ENCODE assay signal across 26 mouse cellular contexts in genomic region chr1:45320861-45321260, GRCm38 (mm10).
"Had no signal": no experiment of that assay in that cellular context is flagged by ENCODE, and none has a peak within 500 bp of the region (broad histone marks: within the 10 kb centered on the region; RNA-seq: fewer than 3 reads in every experiment).

No protein-coding gene starts in this region.

- DNase-seq: gastrocnemius, postnatal 14 days; gastrocnemius, postnatal 36 days; heart, adult 11 months; heart, adult 2 months; heart, postnatal 14 days; heart, postnatal 36 days; kidney, adult 11 months; kidney, adult 2 months; kidney, adult 9 months; kidney, postnatal 14 days; kidney, postnatal 36 days; layer of hippocampus, adult 9-11 months; layer of hippocampus, postnatal 36 days; left cerebral cortex, postnatal 4 days had no signal

- H3K27ac ChIP-seq: heart, adult 2 months; heart, embryonic 13.5 days; heart, embryonic 15.5 days; hindbrain, embryonic 13.5 days; hindbrain, embryonic 15.5 days; hindbrain, postnatal 0 days; kidney, embryonic 15.5 days; kidney, postnatal 0 days; limb, embryonic 12.5 days; liver, embryonic 12.5 days; liver, embryonic 14.5 days had no signal

- ATAC-seq: hindbrain, postnatal 0 days; intestine, embryonic 16.5 days; liver, embryonic 12.5 days had no signal

- H3K4me2 ChIP-seq: heart, embryonic 11.5 days; heart, embryonic 13.5 days; heart, embryonic 15.5 days; hindbrain, embryonic 13.5 days; hindbrain, embryonic 15.5 days; kidney, embryonic 15.5 days; limb, embryonic 12.5 days; liver, embryonic 12.5 days had no signal

- H3K9me3 ChIP-seq: heart, embryonic 13.5 days; heart, embryonic 15.5 days; hindbrain, embryonic 13.5 days; hindbrain, embryonic 15.5 days; kidney, embryonic 15.5 days; limb, embryonic 12.5 days; liver, embryonic 12.5 days had no signal

- H3K9ac ChIP-seq: heart, embryonic 13.5 days; heart, embryonic 15.5 days; hindbrain, embryonic 13.5 days; hindbrain, embryonic 15.5 days; kidney, embryonic 15.5 days; limb, embryonic 12.5 days; liver, embryonic 12.5 days; liver, embryonic 14.5 days had no signal

- H3K27me3 ChIP-seq: heart, embryonic 13.5 days; heart, embryonic 15.5 days; hindbrain, embryonic 13.5 days; hindbrain, embryonic 15.5 days; kidney, embryonic 15.5 days; limb, embryonic 12.5 days; liver, embryonic 12.5 days had no signal

- H3K4me1 ChIP-seq: hindbrain, embryonic 13.5 days; hindbrain, embryonic 15.5 days; liver, embryonic 12.5 days had no signal

- H3K4me3 ChIP-seq: heart, adult 2 months; heart, embryonic 13.5 days; heart, embryonic 15.5 days; hindbrain, embryonic 13.5 days; hindbrain, embryonic 15.5 days; kidney, embryonic 15.5 days; limb, embryonic 12.5 days; liver, embryonic 12.5 days had no signal

- H3K36me3 ChIP-seq: heart, embryonic 15.5 days; hindbrain, embryonic 13.5 days; hindbrain, embryonic 15.5 days; liver, embryonic 12.5 days had no signal
